Mouse (Mus musculus): ENCODE data around the gene A630023A22Rik. TPM values are rescaled to one million over a fixed set of nuclear protein-coding genes. Genes with fewer than 3 reads are reported as not detected.

Gene A630023A22Rik
- polyA plus RNA-seq, 1 experiment from 2014 or later, result not detected

- no peak for DNase-seq (ENCODE audit: low spot score)
- no peaks in the 10 kb centered on the region for H3K4me1 ChIP-seq (ENCODE audit: control insufficient read depth, insufficient read depth, low read length)
- no peak overlapping the region for H3K4me2 ChIP-seq (ENCODE audit: low read depth)
- WGBS, result 77% methylated on average over 1 of the region's 1 CpGs
- H3K4me3 ChIP-seq (ENCODE audit: low read depth, low read length), result no peak overlapping the region
- no peaks in the 10 kb centered on the region for H3K36me3 ChIP-seq (ENCODE audit: control insufficient read depth, insufficient read depth, low read length)
- ATAC-seq (ENCODE audit: insufficient read depth, low FRiP score, low TSS enrichment), result no peak
- H3K9ac ChIP-seq (ENCODE audit: low read length), result no peak overlapping the region
- no peak overlapping the region for H3K27ac ChIP-seq (ENCODE audit: low read depth, low read length)
- H3K27me3 ChIP-seq (ENCODE audit: control insufficient read depth, insufficient read depth, low read length), result no peaks in the 10 kb centered on the region
- H3K9me3 ChIP-seq (ENCODE audit: control insufficient read depth, low read length), result no peaks in the 10 kb centered on the region
These were observed 9.7 kb downstream of the A630023A22Rik start for GRCm38 (mm10) chr14:34092856-34093255.

- Histone ChIP-seq H3K4me1 (ENCODE audit: control insufficient read depth, insufficient read depth, low read length) (no peaks in the 10 kb centered on the region), H3K27me3 (ENCODE audit: control insufficient read depth, insufficient read depth, low read length) (no peaks in the 10 kb centered on the region), H3K27ac (ENCODE audit: low read depth, low read length) (no peak overlapping the region), H3K9me3 (ENCODE audit: control insufficient read depth, low read length) (no peaks in the 10 kb centered on the region), H3K36me3 (ENCODE audit: control insufficient read depth, insufficient read depth, low read length) (no peaks in the 10 kb centered on the region), H3K4me3 (ENCODE audit: low read depth, low read length) (no peak overlapping the region), H3K4me2 (ENCODE audit: low read depth) (no peak overlapping the region), H3K9ac (ENCODE audit: low read length) (no peak overlapping the region)
- WGBS, result 89% methylated on average over 5 of the region's 5 CpGs
- no peak for ATAC-seq (ENCODE audit: insufficient read depth, low FRiP score, low TSS enrichment)
- DNase-seq (ENCODE audit: low spot score), result no peak
These were observed 11.1 kb downstream of the A630023A22Rik start for GRCm38 (mm10) chr14:34091475-34091874.

- Histone ChIP-seq H3K4me3 (ENCODE audit: low read depth, low read length) (no peak overlapping the region), H3K4me1 (ENCODE audit: control insufficient read depth, insufficient read depth, low read length) (no peaks in the 10 kb centered on the region), H3K4me2 (ENCODE audit: low read depth) (no peak overlapping the region), H3K27ac (ENCODE audit: low read depth, low read length) (no peak overlapping the region), H3K9me3 (ENCODE audit: control insufficient read depth, low read length) (no peaks in the 10 kb centered on the region), H3K27me3 (ENCODE audit: control insufficient read depth, insufficient read depth, low read length) (no peaks in the 10 kb centered on the region), H3K9ac (ENCODE audit: low read length) (no peak overlapping the region), H3K36me3 (ENCODE audit: control insufficient read depth, insufficient read depth, low read length) (no peaks in the 10 kb centered on the region)
- 84% methylated on average over 8 of the region's 8 CpGs for WGBS
- no peak for ATAC-seq (ENCODE audit: insufficient read depth, low FRiP score, low TSS enrichment)
- no peak for DNase-seq (ENCODE audit: low spot score)
These were observed 12.8 kb downstream of the A630023A22Rik start for GRCm38 (mm10) chr14:34089796-34090195.

DNA sequence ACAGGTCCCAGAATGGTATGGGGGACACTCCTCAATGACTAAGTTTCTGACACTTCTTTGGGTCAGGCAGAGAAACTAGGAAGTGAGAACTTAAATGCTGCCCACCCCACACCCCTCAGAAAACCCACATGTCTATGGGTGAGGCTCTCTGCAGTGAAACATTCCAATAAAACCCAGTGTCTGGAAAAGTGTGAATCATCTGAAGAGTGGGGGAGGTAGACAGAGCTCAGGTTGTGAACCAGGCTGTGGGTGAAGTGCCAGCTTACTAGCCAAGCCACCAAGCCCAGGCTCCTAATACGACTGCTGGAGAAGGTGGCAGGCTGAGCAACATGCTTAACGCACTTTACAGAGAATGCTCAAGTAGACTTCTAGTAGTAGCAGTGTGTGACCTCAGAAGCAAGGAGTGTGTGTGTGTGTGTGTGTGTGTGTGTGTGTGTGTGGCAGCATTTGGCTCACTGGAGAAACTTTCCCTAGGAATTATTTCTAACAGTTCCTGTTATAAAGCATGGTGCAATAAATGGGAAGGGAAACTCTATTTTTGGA, 14.6 kb downstream of the A630023A22Rik start:
- 79% methylated on average over 2 of the region's 2 CpGs for WGBS
- Histone ChIP-seq H3K4me3 (ENCODE audit: low read depth, low read length) (no peak overlapping the region), H3K27me3 (ENCODE audit: control insufficient read depth, insufficient read depth, low read length) (no peaks in the 10 kb centered on the region), H3K27ac (ENCODE audit: low read depth, low read length) (no peak overlapping the region), H3K36me3 (ENCODE audit: control insufficient read depth, insufficient read depth, low read length) (no peaks in the 10 kb centered on the region), H3K4me2 (ENCODE audit: low read depth) (no peak overlapping the region), H3K9ac (ENCODE audit: low read length) (no peak overlapping the region), H3K4me1 (ENCODE audit: control insufficient read depth, insufficient read depth, low read length) (no peaks in the 10 kb centered on the region), H3K9me3 (ENCODE audit: control insufficient read depth, low read length) (no peaks in the 10 kb centered on the region)
- no peak for DNase-seq (ENCODE audit: low spot score)
- no peak for ATAC-seq (ENCODE audit: insufficient read depth, low FRiP score, low TSS enrichment)

- no peak for ATAC-seq (ENCODE audit: insufficient read depth, low FRiP score, low TSS enrichment)
- Histone ChIP-seq H3K36me3 (ENCODE audit: control insufficient read depth, insufficient read depth, low read length) (no peaks in the 10 kb centered on the region), H3K27ac (ENCODE audit: low read depth, low read length) (no peak overlapping the region), H3K9me3 (ENCODE audit: control insufficient read depth, low read length) (no peaks in the 10 kb centered on the region), H3K4me3 (ENCODE audit: low read depth, low read length) (no peak overlapping the region), H3K27me3 (ENCODE audit: control insufficient read depth, insufficient read depth, low read length) (no peaks in the 10 kb centered on the region), H3K9ac (ENCODE audit: low read length) (no peak overlapping the region), H3K4me2 (ENCODE audit: low read depth) (no peak overlapping the region), H3K4me1 (ENCODE audit: control insufficient read depth, insufficient read depth, low read length) (no peaks in the 10 kb centered on the region)
- 90% methylated on average over 4 of the region's 4 CpGs for WGBS
- DNase-seq (ENCODE audit: low spot score), result no peak
These were observed 15.7 kb downstream of the A630023A22Rik start for GRCm38 (mm10) chr14:34086806-34087205.

DNA sequence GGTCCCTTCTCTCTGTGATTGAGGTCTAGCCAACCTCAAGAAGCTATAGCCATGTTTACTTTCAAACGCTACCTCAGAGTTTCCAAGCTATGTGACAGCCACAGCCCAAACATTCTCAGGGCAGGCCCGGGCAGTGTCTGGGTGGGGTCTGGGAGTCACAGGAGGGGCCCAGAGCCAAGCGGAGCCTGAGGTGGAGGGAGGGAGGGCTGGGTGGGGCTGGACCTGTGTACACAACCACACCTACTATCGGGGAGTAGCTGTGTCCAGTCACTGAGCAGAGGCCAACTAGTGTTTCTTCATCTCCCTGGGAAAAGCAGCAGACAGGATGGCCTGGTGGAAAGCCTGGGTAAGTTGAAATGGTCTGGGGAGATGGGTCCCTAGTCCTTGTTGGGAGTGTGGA, 16.8 kb downstream of the A630023A22Rik start, which contains the start of gene Anxa8:
Gene Anxa8 (plus strand): TSS at position 251 of the 400 bp plus-strand sequence.
- no peak within 1 kb of the TSS for H3K9ac ChIP-seq (ENCODE audit: low read length)
- no peaks in the 10 kb centered on the region for H3K36me3 ChIP-seq (ENCODE audit: control insufficient read depth, insufficient read depth, low read length)
- 85% methylated on average over 4 of the region's 4 CpGs for WGBS
- H3K9me3 ChIP-seq (ENCODE audit: control insufficient read depth, low read length), result no peaks in the 10 kb centered on the region
- no peaks in the 10 kb centered on the region for H3K27me3 ChIP-seq (ENCODE audit: control insufficient read depth, insufficient read depth, low read length)
- no peak within 1 kb of the TSS for H3K4me2 ChIP-seq (ENCODE audit: low read depth)
- DNase-seq (ENCODE audit: low spot score) (no peak), ATAC-seq (ENCODE audit: insufficient read depth, low FRiP score, low TSS enrichment) (no peak)
- H3K4me3 ChIP-seq (ENCODE audit: low read depth, low read length), result no peak within 1 kb of the TSS
- no peak within 1 kb of the TSS for H3K27ac ChIP-seq (ENCODE audit: low read depth, low read length)
- H3K4me1 ChIP-seq (ENCODE audit: control insufficient read depth, insufficient read depth, low read length), result no peaks in the 10 kb centered on the region

- ATAC-seq (ENCODE audit: insufficient read depth, low FRiP score, low TSS enrichment) (peak; percentile 76), DNase-seq (ENCODE audit: low spot score) (peak; percentile 87)
- H3K4me1 ChIP-seq (ENCODE audit: control insufficient read depth, insufficient read depth, low read length), result no peaks in the 10 kb centered on the region
- H3K36me3 ChIP-seq (ENCODE audit: control insufficient read depth, insufficient read depth, low read length), result no peaks in the 10 kb centered on the region
- no peaks in the 10 kb centered on the region for H3K27me3 ChIP-seq (ENCODE audit: control insufficient read depth, insufficient read depth, low read length)
- H3K4me3 ChIP-seq (ENCODE audit: low read depth, low read length), result no peak overlapping the region
- no peak overlapping the region for H3K27ac ChIP-seq (ENCODE audit: low read depth, low read length)
- WGBS, result 8% methylated on average over 11 of the region's 11 CpGs
- H3K9ac ChIP-seq (ENCODE audit: low read length), result no peak overlapping the region
- no peak overlapping the region for H3K4me2 ChIP-seq (ENCODE audit: low read depth)
- no peaks in the 10 kb centered on the region for H3K9me3 ChIP-seq (ENCODE audit: control insufficient read depth, low read length)
These were observed 22.1 kb downstream of the A630023A22Rik start for GRCm38 (mm10) chr14:34080321-34080997.

GRCm38 (mm10) chr14:34078293-34078692, 24.3 kb downstream of the A630023A22Rik start:
- Histone ChIP-seq H3K4me1 (ENCODE audit: control insufficient read depth, insufficient read depth, low read length) (no peaks in the 10 kb centered on the region), H3K9ac (ENCODE audit: low read length) (no peak overlapping the region), H3K27me3 (ENCODE audit: control insufficient read depth, insufficient read depth, low read length) (no peaks in the 10 kb centered on the region), H3K36me3 (ENCODE audit: control insufficient read depth, insufficient read depth, low read length) (no peaks in the 10 kb centered on the region), H3K9me3 (ENCODE audit: control insufficient read depth, low read length) (no peaks in the 10 kb centered on the region), H3K4me2 (ENCODE audit: low read depth) (no peak overlapping the region), H3K27ac (ENCODE audit: low read depth, low read length) (no peak overlapping the region), H3K4me3 (ENCODE audit: low read depth, low read length) (no peak overlapping the region)
- WGBS, result 76% methylated on average over 4 of the region's 4 CpGs
- ATAC-seq (ENCODE audit: insufficient read depth, low FRiP score, low TSS enrichment) (no peak), DNase-seq (ENCODE audit: low spot score) (no peak)

- H3K4me1 ChIP-seq (ENCODE audit: control insufficient read depth, insufficient read depth, low read length), result no peaks in the 10 kb centered on the region
- ATAC-seq (ENCODE audit: insufficient read depth, low FRiP score, low TSS enrichment), result no peak
- H3K4me3 ChIP-seq (ENCODE audit: low read depth, low read length), result no peak overlapping the region
- H3K4me2 ChIP-seq (ENCODE audit: low read depth), result no peak overlapping the region
- H3K27ac ChIP-seq (ENCODE audit: low read depth, low read length), result no peak overlapping the region
- no peak for DNase-seq (ENCODE audit: low spot score)
- H3K9ac ChIP-seq (ENCODE audit: low read length), result no peak overlapping the region
- no peaks in the 10 kb centered on the region for H3K9me3 ChIP-seq (ENCODE audit: control insufficient read depth, low read length)
- H3K27me3 ChIP-seq (ENCODE audit: control insufficient read depth, insufficient read depth, low read length), result no peaks in the 10 kb centered on the region
- H3K36me3 ChIP-seq (ENCODE audit: control insufficient read depth, insufficient read depth, low read length), result no peaks in the 10 kb centered on the region
- 70% methylated on average over 5 of the region's 5 CpGs for WGBS
These were observed 25.3 kb downstream of the A630023A22Rik start for GRCm38 (mm10) chr14:34077222-34077621.
